Mouse (Mus musculus) gastrocnemius, adult 8-10 months (tissue): ENCODE data around the gene Pde10a. TPM values are rescaled to one million over a fixed set of nuclear protein-coding genes. Genes with fewer than 3 reads are reported as not detected.

Experiments used
- DNase-seq, 2 experiments: peaks; one replicate each; pipeline ENCODE4 v3.0.0; 2022; ENCODE audit warnings: low spot score in 2 of 2
- total RNA-seq, 4 experiments: library from RNA; stranded (reverse); gene quantifications; 2 replicates each; pipeline ENCODE4 v1.2.4; 2022

Gene Pde10a
- total RNA-seq, 4 experiments from 2014 or later = 1.5 to 4.4 (median 2.8) TPM

- DNase-seq = no peak
Measured at GRCm38 (mm10) chr17:8888105-8888504, 362.9 kb downstream of the Pde10a start.

DNA sequence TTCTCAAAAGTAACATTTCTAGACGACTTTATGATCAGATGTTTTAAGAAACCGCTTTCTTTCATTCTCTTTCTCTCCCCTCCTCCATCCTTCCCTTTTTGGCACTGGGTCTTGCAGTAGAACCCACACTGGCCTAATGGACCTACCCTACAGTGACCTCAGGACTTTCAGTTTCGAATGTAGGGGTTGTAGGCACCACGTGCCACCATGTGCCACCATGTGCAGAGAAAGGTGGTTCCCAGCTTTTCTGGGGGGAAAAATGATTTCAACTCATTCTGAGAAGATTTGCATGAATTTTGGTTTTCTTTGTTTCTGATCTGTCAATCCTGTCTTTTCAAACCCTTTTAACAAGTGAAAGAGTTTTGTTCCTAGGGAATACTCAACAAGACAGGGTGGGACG is 363.5 kb downstream of the Pde10a start:
- no peak for DNase-seq

DNA sequence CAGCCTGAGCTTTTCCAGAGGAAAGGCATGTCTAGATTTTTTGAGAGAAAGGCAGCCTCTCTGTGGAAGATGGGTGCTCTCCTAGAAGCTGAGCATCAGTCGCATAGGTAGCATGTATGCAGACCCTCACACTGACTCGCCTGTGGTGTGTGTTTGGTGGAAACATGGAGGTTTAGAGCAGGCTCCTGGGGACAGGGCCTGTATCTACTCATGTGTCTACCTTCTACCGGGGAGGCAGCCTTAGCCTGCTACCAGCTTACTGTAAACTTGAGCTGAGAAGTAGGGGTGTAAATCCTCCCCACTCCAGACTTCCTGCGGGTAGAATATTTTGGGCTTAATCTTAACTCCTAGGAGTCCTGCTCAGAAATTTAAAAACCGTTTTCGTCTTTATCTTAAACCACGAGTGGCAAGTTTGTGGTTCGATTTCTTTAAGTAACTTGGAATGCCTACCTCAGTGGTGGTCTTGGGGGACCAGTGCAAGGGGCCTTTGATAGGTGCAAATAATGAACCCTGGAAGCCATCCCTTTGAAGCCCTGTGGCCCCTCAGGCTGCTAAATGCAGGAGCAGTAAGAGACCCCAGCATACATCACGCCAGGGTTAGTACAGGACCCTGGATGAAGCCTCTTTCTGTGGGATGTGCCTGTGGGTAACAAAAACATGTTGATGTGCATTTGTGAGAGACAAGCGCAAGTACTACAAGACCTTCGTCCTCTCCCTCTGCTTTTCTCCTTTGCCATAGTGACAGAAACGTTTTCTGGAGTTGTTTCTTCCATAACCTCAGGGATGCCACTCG is 367.2 kb downstream of the Pde10a start:
- DNase-seq = no peak

DNA sequence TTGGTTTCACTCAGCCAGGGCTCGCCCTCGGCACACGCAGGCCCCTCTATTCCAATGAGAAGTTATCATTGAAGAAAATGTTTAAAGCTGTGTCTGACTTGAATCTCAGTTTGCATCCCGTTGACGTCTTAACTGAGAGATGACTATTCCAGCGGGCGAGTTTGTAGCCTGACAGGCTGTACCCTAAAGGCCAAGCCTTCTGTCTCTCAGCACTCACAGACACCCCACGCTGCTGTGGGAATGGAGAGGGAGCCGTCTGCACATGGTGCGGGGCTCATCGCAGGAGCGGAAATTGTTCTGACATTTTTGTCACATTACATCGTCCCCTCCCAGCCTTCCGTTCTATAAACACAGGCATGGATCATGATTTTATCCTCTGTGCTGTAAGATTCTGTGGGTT is 370.8 kb downstream of the Pde10a start:
- no peak for DNase-seq

GRCm38 (mm10) chr17:8897749-8898148 is 372.6 kb downstream of the Pde10a start:
- no peak for DNase-seq

DNA sequence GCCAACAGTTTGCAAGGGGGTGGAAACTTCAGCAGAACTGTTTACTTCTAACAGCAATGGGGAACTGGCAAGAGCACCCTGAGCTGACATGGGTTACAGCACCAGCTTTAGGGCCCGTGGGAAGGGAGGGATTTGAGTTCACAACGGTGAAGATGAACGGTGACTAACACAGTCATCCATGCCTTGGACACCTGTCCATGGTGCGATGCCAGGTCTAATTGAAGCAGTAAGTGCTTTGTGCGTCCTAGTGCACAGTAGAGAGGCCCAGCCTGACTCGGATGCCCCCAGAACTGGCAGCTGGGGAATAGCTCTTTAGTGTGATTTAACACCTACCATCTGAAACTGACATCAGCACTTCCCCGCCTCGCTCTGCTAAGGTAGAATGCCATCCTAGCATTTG is 373.0 kb downstream of the Pde10a start:
- DNase-seq = no peak

DNA sequence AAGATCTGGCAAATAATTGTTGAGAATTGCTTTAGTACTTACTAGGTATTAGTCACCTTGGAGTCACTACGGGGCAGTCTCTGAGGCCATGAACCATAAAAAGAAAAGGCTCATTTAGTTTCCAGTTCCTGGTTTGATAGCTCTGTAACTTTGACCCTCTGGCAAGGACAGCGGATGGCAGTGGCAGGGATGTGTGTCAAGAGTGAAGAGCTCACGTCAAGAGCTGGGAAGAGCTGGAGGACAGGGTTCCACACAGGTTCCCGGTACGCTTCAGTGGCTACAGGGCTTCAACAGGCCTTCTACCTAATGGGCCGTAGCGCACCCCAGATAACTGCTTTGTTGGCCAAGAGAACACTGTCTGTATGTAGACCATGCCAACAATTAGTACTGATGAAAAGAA is 374.0 kb downstream of the Pde10a start:
- DNase-seq = no peak

- DNase-seq = no peak
Measured at GRCm38 (mm10) chr17:8903555-8904283, 378.5 kb downstream of the Pde10a start.

DNA sequence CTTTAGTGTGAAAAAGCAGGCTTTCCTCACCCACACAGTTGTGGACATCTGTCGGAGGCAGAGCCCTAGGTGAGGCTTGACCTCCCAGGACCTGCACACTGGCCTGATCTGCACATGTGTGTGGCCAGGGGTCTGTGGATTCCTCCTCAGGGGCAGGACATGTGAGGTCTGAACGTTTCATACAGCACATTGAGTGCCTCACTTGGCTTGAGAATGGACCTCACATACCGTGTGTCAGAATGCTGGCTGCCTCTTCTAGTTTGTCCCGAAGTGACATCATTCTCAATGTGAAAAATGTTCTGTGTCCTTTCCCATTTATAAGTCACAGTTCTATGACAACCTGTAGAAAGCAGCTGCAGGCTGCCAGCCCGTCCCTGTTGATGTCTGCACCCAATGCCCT is 385.4 kb downstream of the Pde10a start:
- no peak for DNase-seq

- no peak for DNase-seq
Measured at GRCm38 (mm10) chr17:8912933-8913332, 387.8 kb downstream of the Pde10a start.

- DNase-seq = no peak
Measured at GRCm38 (mm10) chr17:8915693-8916092, 390.5 kb downstream of the Pde10a start.

- DNase-seq = no peak
Measured at GRCm38 (mm10) chr17:8923074-8923473, 397.9 kb downstream of the Pde10a start.

GRCm38 (mm10) chr17:8923727-8924126 is 398.6 kb downstream of the Pde10a start:
- no peak for DNase-seq

DNA sequence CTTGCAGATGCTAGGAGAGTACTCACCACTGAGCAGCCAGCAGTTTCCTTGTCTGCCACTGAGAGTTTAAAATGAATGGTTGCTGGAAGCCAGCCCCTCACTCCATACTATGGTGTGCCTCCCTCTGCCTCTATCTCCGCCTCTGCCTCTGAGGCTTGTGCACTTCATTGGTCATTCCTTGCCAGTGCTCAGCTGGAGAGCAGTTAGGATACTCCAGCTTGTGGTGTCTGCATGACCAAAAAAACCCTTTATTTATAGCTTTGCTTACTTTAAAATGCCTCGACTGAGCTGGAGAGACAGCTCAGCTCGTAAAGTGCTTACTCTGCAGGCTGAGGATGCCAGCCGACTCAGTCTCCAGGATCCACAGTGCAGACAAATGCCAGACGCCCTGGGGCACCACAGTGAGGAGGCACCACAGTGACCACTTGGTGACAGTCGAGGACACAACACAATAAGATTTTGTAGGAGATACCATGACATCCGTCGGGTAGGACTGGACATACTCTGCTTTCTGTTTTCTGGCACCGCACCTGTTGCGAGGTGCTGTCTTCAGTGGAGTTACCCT is 400.7 kb downstream of the Pde10a start:
- no peak for DNase-seq

- DNase-seq = no peak
Measured at GRCm38 (mm10) chr17:8928560-8928959, 403.4 kb downstream of the Pde10a start.

- DNase-seq = no peak
Measured at GRCm38 (mm10) chr17:8929636-8930035, 404.5 kb downstream of the Pde10a start.

DNA sequence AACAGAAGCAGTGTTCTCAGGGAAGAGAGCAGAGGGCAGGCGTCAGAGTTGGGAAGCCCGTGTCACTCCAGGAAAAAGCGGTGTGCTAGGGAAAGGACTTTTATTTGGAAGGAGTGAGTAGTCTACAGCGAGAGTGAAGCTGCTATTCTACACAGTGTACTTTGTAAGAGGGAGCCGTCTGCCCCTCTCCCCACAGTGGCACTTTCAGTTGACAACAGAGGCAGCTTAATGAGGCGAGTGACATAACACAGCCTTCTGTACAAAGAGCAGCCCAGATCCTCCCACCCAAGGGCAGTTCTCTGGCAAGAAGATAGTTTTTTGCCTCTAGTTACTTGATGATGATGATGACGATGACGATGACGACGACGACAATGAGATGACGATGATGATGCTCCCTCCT is 410.4 kb downstream of the Pde10a start:
- no peak for DNase-seq

- no peak for DNase-seq
Measured at GRCm38 (mm10) chr17:8936603-8937002, 411.4 kb downstream of the Pde10a start.

DNA sequence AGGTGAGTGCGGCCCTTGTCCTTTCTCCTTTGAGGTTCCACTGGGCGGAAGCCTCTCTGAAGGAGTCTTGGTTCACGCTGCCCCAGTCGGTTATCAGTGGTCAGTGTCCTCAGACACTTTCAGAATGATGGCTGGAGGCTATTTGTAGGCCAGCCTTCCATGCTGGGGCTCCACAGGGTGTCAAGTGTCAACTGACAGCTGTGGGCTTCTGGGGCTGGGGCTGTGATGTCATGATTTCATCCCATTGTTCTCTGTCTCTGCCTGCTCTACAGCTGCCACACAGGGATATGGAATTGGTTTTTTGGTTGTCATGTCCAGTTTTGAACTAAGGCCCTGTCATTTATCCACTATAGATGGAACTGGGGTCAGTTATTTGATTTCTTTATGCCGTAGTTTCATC is 426.4 kb downstream of the Pde10a start:
- no peak for DNase-seq

DNA sequence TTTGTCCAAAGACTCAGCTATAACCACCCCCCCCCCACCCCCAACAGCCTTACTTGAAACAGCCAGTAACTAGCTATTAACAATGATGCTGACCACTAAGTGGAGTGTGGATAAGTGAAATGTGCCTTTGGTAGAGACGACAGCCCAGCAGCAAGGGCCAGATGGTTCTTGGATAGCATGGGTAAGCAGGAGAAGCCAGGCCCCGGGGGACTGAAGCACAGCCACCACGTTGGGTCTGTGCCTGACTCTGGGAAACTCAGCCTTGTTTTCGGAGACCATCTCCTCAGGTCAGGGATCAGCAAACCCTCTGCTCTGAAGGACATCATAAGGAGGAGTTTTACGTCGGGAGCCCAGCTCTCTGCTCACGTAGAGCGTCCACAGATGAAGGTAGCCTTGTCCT is 427.8 kb downstream of the Pde10a start:
- no peak for DNase-seq

DNA sequence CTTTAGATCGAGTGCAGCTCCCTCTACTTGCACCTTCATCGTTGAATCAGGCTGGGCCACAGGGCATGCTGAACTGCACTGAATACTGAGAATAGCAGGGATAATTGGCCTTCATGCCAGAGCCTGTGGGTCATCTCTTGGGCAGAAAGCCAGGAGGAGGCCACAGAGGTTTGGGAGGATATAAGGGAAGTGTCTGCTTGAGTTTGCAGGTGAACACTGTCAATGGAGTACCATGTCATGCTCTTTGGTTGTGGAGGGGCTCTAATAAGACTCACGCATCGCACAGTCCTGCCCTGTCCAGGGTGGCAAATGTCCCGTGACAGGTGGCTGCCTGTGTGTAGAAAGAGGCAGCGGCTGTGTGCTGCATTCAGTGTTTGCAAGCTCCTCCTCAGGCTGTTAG is 433.0 kb downstream of the Pde10a start:
- no peak for DNase-seq

DNA sequence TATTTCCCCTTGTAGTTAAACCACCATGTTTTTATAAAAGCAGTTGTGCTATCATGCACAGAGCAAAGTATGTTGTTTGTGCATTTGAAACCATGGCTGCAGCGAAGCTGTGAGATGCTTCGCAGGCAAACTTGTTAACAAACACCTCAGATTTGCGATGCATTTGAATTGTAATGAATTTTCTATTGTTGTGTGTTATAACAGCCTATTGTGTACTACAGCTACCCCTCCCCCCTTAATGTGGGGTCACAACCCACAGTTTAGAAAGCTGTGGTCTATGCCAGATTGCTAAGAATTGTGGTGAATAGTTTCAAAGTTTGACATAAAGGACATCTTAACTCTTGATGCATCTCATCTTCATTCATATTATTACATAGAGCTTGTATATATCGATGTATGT is 435.2 kb downstream of the Pde10a start:
- no peak for DNase-seq

DNA sequence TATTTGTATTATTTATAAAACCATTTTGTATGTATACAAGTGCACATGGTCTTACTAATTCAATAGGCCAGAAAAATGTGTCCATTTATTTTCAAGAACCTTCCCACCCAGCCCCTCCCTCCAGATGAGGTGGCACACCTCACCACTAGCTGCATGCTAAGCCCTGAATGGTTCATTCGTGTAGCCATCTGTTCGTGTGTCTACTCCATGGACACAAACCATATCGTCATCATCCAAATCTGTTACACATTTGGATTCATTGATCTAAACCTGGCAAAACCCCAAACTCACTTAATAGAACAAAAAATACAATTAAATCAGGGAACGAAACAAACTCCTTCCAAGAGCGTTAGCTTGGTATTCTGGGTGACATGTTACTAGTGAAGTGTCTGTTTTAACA is 435.9 kb downstream of the Pde10a start:
- no peak for DNase-seq
